Mouse (Mus musculus): ENCODE measurements around the gene Ptgs1. TPM values are rescaled to one million over a fixed set of nuclear protein-coding genes. Genes with fewer than 3 reads are reported as not detected.

Ptgs1 gene
- polyA plus RNA-seq, 1 experiment from 2014 or later, result 15.4 TPM

DNA sequence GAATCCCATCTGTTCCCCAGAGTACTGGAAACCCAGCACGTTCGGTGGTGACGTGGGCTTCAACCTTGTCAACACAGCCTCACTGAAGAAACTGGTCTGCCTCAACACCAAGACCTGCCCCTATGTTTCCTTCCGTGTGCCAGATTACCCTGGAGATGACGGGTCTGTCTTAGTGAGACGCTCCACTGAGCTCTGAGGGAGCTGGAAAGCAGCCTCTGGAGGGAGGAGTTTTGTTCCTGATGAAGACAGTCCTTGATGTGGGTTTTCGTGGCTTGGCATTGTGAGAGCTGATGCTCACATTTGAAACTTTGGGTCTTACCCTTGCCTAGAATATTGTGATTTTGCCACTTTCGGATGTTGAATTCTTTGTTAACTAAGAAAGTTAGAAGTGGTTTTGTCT is 20.9 kb downstream of the Ptgs1 start:
- Histone ChIP-seq H3K36me3 (no peaks in the 10 kb centered on the region), H3K9ac (no peak overlapping the region), H3K4me1 (no peaks in the 10 kb centered on the region), H3K9me3 (replicated peaks) (no peaks in the 10 kb centered on the region), H3K4me3 (replicated peaks) (no peak overlapping the region), H3K27ac (replicated peaks) (no peak overlapping the region), H3K27me3 (no peaks in the 10 kb centered on the region), H3K4me2 (replicated peaks) (no peak overlapping the region)
- ATAC-seq (ENCODE audit: insufficient number of reproducible peaks, low FRiP score, low TSS enrichment, low read depth), result no peak
- 66% methylated on average over 8 of the region's 8 CpGs for WGBS

DNA sequence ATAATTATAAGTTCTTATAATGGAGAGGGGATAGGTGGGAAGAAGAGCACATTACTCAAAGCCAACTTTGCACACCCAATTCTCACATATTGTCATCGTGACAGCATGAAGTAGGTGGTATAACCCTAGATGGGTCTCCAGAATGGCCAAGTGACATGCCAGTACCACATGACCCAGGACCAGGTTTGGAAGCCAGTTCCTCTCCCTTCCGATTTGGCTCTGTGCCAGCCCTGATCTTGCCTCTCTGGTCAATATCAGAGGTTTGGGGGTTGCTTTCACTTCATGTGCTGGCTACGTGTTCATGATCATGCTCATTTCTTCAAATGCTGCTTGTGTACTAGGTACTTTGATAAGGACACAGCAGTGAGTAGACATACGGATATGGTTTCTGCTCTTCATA is 22.3 kb downstream of the Ptgs1 start:
- ATAC-seq (ENCODE audit: insufficient number of reproducible peaks, low FRiP score, low TSS enrichment, low read depth), result no peak
- no peak overlapping the region for H3K27ac ChIP-seq (replicated peaks)
- 88% methylated on average over 4 of the region's 4 CpGs for WGBS

DNA sequence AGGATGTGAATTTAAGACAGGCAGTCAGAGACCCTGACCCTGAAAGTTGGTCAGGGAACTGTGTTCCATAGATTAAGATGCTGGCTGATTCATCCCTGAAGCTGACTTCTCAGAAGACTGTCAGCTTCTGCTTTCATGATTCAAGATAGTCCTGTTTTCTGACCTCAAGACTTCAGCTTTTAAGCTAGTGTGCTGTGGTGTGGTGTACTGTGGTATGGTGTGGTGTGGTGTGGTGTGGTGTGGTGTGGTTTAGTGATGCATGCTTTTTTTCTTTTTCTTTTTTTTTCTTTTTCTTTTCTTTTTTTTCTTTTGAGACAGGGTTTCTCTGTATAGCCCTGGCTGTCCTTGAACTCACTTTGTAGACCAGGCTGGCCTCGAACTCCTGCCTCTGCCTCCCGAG is 24.2 kb downstream of the Ptgs1 start:
- H3K4me3 ChIP-seq (replicated peaks), result no peak overlapping the region
- no peak for ATAC-seq (ENCODE audit: insufficient number of reproducible peaks, low FRiP score, low TSS enrichment, low read depth)
- no peak overlapping the region for H3K27ac ChIP-seq (replicated peaks)
- no peaks in the 10 kb centered on the region for H3K36me3 ChIP-seq
- no peak overlapping the region for H3K9ac ChIP-seq
- no peaks in the 10 kb centered on the region for H3K9me3 ChIP-seq (replicated peaks)
- 71% methylated on average over 2 of the region's 2 CpGs for WGBS
- no peaks in the 10 kb centered on the region for H3K4me1 ChIP-seq
- H3K4me2 ChIP-seq (replicated peaks), result no peak overlapping the region
- H3K27me3 ChIP-seq, result no peaks in the 10 kb centered on the region

More for the DNA sequence above, 22.3 kb downstream of the Ptgs1 start:
- no peaks in the 10 kb centered on the region for H3K9me3 ChIP-seq (replicated peaks)
- no peak overlapping the region for H3K4me2 ChIP-seq (replicated peaks)
- no peaks in the 10 kb centered on the region for H3K27me3 ChIP-seq
- H3K4me1 ChIP-seq, result no peaks in the 10 kb centered on the region
- H3K4me3 ChIP-seq (replicated peaks), result no peak overlapping the region
- H3K36me3 ChIP-seq, result no peaks in the 10 kb centered on the region
- no peak overlapping the region for H3K9ac ChIP-seq

DNA sequence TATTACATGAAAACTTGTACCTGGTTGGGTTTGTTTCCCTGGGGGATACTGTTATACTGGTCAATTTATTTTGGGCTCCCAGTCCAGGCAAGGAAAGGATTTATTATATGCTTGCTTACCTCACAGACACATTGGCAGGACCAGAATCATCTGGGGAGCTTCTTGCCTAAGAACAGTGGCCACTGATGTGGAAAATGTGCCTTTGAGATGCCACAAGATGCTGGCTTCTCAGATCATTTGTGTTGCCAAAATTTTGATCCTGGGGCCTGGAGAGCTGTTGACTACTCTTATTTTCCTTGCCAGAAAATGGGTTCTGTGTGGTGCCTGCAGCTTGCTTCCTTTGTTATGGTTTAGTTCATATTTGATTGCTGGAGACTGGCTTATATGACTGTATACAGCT is 26.7 kb downstream of the Ptgs1 start:
- no peak overlapping the region for H3K27ac ChIP-seq (replicated peaks)
- no peaks in the 10 kb centered on the region for H3K27me3 ChIP-seq
- H3K4me3 ChIP-seq (replicated peaks), result no peak overlapping the region
- H3K4me1 ChIP-seq, result no peaks in the 10 kb centered on the region
- no peak for ATAC-seq (ENCODE audit: insufficient number of reproducible peaks, low FRiP score, low TSS enrichment, low read depth)
- no peaks in the 10 kb centered on the region for H3K9me3 ChIP-seq (replicated peaks)
- no peaks in the 10 kb centered on the region for H3K36me3 ChIP-seq
- no peak overlapping the region for H3K9ac ChIP-seq
- H3K4me2 ChIP-seq (replicated peaks), result no peak overlapping the region

DNA sequence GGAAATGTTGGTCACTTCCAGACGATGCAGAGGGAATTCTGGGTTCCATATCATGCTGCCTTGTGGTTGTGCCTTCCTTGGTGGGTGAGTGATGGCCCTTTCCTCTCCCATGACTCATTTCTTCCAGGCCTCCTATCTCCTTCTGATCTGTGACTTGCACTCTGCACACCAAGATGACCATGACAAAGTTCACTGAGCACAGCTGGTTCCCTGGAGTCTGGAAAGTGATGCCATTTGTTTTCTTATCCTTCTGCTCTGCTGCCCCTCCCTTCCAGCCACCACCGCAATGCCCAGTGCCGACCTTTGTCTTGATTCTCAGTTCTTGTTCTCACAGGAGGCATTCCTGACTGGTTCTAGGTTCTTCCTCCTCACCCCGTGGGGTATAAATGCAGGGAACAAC is 29.2 kb downstream of the Ptgs1 start:
- H3K36me3 ChIP-seq, result no peaks in the 10 kb centered on the region
- H3K4me2 ChIP-seq (replicated peaks), result no peak overlapping the region
- no peak overlapping the region for H3K4me3 ChIP-seq (replicated peaks)
- H3K27ac ChIP-seq (replicated peaks), result no peak overlapping the region
- WGBS, result 65% methylated on average over 4 of the region's 4 CpGs
- H3K9me3 ChIP-seq (replicated peaks), result no peaks in the 10 kb centered on the region
- ATAC-seq (ENCODE audit: insufficient number of reproducible peaks, low FRiP score, low TSS enrichment, low read depth), result no peak
- H3K27me3 ChIP-seq, result no peaks in the 10 kb centered on the region
- H3K9ac ChIP-seq, result no peak overlapping the region
- H3K4me1 ChIP-seq, result no peaks in the 10 kb centered on the region

DNA sequence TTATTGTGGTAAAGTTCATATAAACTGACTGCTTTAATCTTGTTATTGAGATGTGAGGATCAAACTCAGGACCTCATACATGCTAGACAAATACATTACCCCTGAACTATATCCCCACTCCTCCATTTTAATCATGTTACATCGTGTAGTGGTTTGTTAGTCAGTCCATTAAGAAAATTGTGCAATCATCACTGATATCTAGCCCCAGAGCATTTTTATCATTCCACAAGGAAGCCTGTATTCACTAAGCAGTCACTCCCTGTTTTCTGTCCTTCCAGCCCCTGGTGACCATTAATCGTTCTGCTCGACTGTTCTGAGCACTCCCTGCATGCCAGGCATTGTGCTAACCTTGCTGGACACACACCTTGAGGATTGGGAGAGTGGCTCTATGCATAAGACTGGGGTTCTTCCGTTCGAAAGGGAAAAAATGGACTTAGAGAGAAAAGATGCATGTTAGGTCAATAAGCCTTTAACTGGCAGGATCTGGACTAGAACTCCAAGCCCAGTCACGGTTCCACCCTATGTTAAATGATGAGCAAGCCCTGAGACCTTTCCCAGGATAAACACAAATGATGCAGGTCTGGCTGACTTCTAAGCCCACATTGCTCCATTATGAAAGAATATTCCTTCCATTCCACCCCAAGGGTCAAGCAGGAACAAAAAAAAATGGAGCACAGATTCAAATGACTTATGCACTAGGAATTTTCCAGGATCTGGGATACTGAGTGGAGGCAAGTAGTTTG is 29.7 kb downstream of the Ptgs1 start:
- H3K27ac ChIP-seq (replicated peaks), result no peak overlapping the region
- no peaks in the 10 kb centered on the region for H3K9me3 ChIP-seq (replicated peaks)
- no peak overlapping the region for H3K4me3 ChIP-seq (replicated peaks)
- 75% methylated on average over 6 of the region's 6 CpGs for WGBS
- H3K9ac ChIP-seq, result no peak overlapping the region
- H3K4me1 ChIP-seq, result no peaks in the 10 kb centered on the region
- H3K27me3 ChIP-seq, result no peaks in the 10 kb centered on the region
- no peak overlapping the region for H3K4me2 ChIP-seq (replicated peaks)
- no peak for ATAC-seq (ENCODE audit: insufficient number of reproducible peaks, low FRiP score, low TSS enrichment, low read depth)
- H3K36me3 ChIP-seq, result no peaks in the 10 kb centered on the region

DNA sequence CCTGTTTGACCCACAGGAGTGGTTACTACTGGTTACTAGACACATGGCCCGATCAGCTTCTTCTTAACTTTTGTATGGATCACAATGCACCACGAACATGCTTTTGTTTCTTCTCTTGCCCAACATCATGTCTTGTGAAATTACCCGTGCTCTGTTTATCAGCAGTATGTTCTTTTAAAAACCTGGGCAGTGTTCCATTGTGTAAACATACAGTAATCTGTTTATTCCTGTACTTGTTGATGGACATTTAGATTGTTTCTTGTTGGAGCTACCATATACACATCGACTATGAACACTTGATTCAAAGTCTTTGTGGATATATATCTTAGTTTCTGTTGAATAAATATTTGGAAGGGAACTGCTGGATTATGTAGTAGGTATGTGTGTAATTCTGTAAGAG is 31.8 kb downstream of the Ptgs1 start:
- Histone ChIP-seq H3K9me3 (replicated peaks) (no peaks in the 10 kb centered on the region), H3K36me3 (no peaks in the 10 kb centered on the region), H3K4me1 (no peaks in the 10 kb centered on the region), H3K4me3 (replicated peaks) (no peak overlapping the region), H3K4me2 (replicated peaks) (no peak overlapping the region), H3K27ac (replicated peaks) (no peak overlapping the region), H3K9ac (no peak overlapping the region), H3K27me3 (no peaks in the 10 kb centered on the region)
- no peak for ATAC-seq (ENCODE audit: insufficient number of reproducible peaks, low FRiP score, low TSS enrichment, low read depth)
- 72% methylated on average over 4 of the region's 4 CpGs for WGBS

DNA sequence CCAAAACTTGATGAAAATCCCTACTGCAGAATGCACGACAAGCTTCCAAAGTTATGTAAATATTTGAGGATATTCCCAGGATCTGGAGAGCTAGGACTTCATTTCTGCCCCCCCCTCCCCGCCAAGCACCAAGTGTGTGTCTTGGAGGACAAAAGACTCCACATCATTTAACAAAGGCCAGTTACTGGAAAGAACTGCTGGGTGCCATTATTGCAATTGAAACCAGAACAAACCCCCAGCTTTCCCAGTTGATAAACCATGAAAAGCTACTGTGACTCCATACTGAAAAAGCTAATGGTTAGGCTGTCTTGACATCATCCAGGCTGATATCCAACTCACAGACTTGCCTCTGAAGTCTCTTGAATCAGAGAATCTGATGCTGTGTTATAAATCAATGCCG is 39.2 kb downstream of the Ptgs1 start:
- H3K4me1 ChIP-seq, result no peaks in the 10 kb centered on the region
- no peak overlapping the region for H3K27ac ChIP-seq (replicated peaks)
- 67% methylated on average over 3 of the region's 3 CpGs for WGBS
- H3K9me3 ChIP-seq (replicated peaks), result no peaks in the 10 kb centered on the region
- ATAC-seq (ENCODE audit: insufficient number of reproducible peaks, low FRiP score, low TSS enrichment, low read depth), result no peak
- H3K27me3 ChIP-seq, result no peaks in the 10 kb centered on the region
- no peak overlapping the region for H3K9ac ChIP-seq
- H3K4me2 ChIP-seq (replicated peaks), result no peak overlapping the region
- H3K36me3 ChIP-seq, result no peaks in the 10 kb centered on the region
- H3K4me3 ChIP-seq (replicated peaks), result no peak overlapping the region

DNA sequence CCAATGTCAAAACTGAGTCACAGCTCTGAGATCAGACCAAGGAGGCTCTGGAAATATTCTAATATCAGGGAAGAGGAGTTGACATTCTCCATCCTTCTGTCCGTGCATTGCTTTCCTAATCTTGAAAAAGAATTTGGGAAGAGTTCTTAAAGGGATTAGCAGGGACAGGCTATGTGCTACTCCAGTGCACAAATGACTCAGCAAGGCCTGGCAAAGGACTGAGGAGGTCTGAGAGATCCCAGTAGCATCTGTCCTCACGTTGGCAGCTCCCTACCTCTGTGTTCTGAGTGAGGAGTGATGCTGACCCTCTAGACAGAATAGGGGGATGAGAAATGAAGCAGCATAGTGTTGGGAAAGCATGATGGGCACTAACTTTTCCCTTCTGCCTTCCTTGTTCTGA is 40.0 kb downstream of the Ptgs1 start:
- Histone ChIP-seq H3K4me3 (replicated peaks) (no peak overlapping the region), H3K27ac (replicated peaks) (no peak overlapping the region), H3K9ac (no peak overlapping the region), H3K4me1 (no peaks in the 10 kb centered on the region), H3K36me3 (no peaks in the 10 kb centered on the region), H3K27me3 (no peaks in the 10 kb centered on the region), H3K4me2 (replicated peaks) (no peak overlapping the region), H3K9me3 (replicated peaks) (no peaks in the 10 kb centered on the region)
- 52% methylated on average over 2 of the region's 2 CpGs for WGBS
- ATAC-seq (ENCODE audit: insufficient number of reproducible peaks, low FRiP score, low TSS enrichment, low read depth), result no peak

DNA sequence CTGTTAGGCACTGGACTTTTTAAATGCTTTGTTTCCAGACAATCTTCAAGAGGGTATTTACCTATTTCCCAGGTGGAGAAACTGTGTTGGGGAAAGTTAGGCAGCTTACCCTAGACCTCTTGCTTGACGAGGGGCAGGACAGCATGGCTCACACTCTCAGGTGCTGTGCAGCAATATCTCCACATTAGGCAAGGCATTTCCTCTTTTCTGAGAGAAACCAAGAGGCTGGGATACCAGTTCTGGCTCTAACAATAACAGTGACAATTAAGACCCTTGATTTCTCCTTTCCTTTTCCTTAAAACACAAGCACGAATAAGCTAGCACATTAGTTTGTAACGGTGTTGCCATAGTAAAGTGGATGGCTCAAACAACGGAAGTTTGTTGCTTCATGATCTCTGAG is 40.9 kb downstream of the Ptgs1 start:
- Histone ChIP-seq H3K36me3 (no peaks in the 10 kb centered on the region), H3K4me1 (no peaks in the 10 kb centered on the region), H3K27ac (replicated peaks) (no peak overlapping the region), H3K4me3 (replicated peaks) (no peak overlapping the region), H3K27me3 (no peaks in the 10 kb centered on the region), H3K9me3 (replicated peaks) (no peaks in the 10 kb centered on the region), H3K9ac (no peak overlapping the region), H3K4me2 (replicated peaks) (no peak overlapping the region)
- no peak for ATAC-seq (ENCODE audit: insufficient number of reproducible peaks, low FRiP score, low TSS enrichment, low read depth)
- WGBS, result 85% methylated on average over 4 of the region's 4 CpGs

DNA sequence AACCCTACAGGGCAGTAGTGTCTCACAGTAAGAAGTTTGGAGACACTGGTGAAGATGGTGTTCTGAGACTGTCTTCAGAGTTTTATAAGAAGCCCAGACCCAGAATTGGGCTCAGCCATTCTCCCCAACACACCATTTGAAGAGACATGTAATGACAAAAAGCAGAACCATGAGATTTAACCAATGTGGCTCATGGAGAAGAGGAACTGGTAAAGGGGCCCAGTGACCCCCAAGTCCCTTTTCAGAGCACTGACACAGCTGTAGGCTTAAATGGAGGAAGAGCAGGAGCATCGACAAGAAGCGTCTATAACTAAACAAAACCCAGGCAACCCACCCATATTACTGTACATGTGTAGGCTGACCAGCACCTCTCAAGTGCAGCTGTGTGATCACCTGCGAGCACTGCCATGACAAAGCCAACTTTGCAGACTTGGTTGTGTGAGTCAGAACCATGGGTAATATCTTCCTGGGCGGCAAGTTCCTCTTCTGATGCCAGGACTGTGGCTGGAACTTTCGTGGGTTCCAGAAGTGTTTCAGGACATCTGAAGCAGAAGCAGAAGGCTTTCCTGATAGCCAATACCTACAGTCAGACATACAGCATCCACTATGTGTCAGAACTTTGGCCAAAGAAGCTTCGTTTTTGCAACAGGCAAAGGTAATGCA is 42.2 kb downstream of the Ptgs1 start:
- Histone ChIP-seq H3K9me3 (replicated peaks) (no peaks in the 10 kb centered on the region), H3K36me3 (no peaks in the 10 kb centered on the region), H3K4me1 (no peaks in the 10 kb centered on the region), H3K4me2 (replicated peaks) (no peak overlapping the region), H3K4me3 (replicated peaks) (no peak overlapping the region), H3K9ac (no peak overlapping the region), H3K27ac (replicated peaks) (no peak overlapping the region), H3K27me3 (no peaks in the 10 kb centered on the region)
- no peak for ATAC-seq (ENCODE audit: insufficient number of reproducible peaks, low FRiP score, low TSS enrichment, low read depth)
- 78% methylated on average over 6 of the region's 6 CpGs for WGBS

DNA sequence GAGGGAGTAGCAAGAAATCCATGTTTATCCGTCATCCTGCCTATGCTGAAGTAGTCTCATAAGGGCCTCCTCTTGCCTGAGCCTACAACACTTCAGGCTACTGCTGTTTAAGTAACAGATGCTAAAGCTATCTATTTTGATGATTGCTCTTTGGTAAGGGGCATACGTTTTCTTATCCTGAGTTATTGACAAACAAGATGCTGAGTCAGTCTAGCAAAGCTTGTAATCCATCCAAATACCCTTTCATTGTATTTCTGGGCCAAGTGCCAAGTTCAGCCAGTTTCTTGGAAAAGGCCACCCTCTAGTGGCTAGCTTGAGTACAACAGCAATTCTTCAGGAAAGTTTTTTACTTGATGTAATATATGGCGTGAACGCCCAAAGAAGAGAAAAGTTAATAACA is 46.2 kb downstream of the Ptgs1 start:
- Histone ChIP-seq H3K36me3 (no peaks in the 10 kb centered on the region), H3K27ac (replicated peaks) (no peak overlapping the region), H3K9ac (no peak overlapping the region), H3K4me2 (replicated peaks) (no peak overlapping the region), H3K9me3 (replicated peaks) (no peaks in the 10 kb centered on the region), H3K4me1 (no peaks in the 10 kb centered on the region), H3K27me3 (no peaks in the 10 kb centered on the region), H3K4me3 (replicated peaks) (no peak overlapping the region)
- WGBS, result 26% methylated on average over 4 of the region's 4 CpGs
- no peak for ATAC-seq (ENCODE audit: insufficient number of reproducible peaks, low FRiP score, low TSS enrichment, low read depth)
